Mouse (Mus musculus): ENCODE measurements around the gene Rhoh. TPM values are rescaled to one million over a fixed set of nuclear protein-coding genes. Genes with fewer than 3 reads are reported as not detected.

Rhoh gene
- polyA plus RNA-seq, 1 experiment from 2014 or later = 1.8 TPM

- Histone ChIP-seq H3K9me3 (replicated peaks) (no peaks in the 10 kb centered on the region), H3K4me3 (replicated peaks) (no peak overlapping the region), H3K4me2 (replicated peaks) (no peak overlapping the region), H3K9ac (no peak overlapping the region), H3K36me3 (no peaks in the 10 kb centered on the region), H3K27ac (replicated peaks) (no peak overlapping the region), H3K27me3 (no peaks in the 10 kb centered on the region), H3K4me1 (no peaks in the 10 kb centered on the region)
- ATAC-seq (ENCODE audit: insufficient number of reproducible peaks, low FRiP score, low TSS enrichment, low read depth) = no peak
- 91% methylated on average over 9 of the region's 9 CpGs for WGBS
These were observed 52.1 kb downstream of the Rhoh start for GRCm38 (mm10) chr5:65913126-65913525.

GRCm38 (mm10) chr5:65914342-65914741, 53.3 kb downstream of the Rhoh start:
- H3K9me3 ChIP-seq (replicated peaks) = no peaks in the 10 kb centered on the region
- H3K27me3 ChIP-seq = no peaks in the 10 kb centered on the region
- ATAC-seq (ENCODE audit: insufficient number of reproducible peaks, low FRiP score, low TSS enrichment, low read depth) = no peak
- H3K4me3 ChIP-seq (replicated peaks) = no peak overlapping the region
- no peaks in the 10 kb centered on the region for H3K36me3 ChIP-seq
- H3K4me2 ChIP-seq (replicated peaks) = no peak overlapping the region
- no peak overlapping the region for H3K27ac ChIP-seq (replicated peaks)
- H3K9ac ChIP-seq = no peak overlapping the region
- H3K4me1 ChIP-seq = no peaks in the 10 kb centered on the region
- WGBS = 87% methylated on average over 7 of the region's 7 CpGs

GRCm38 (mm10) chr5:65916930-65917329, 55.9 kb downstream of the Rhoh start:
- Histone ChIP-seq H3K9ac (no peak overlapping the region), H3K4me1 (no peaks in the 10 kb centered on the region), H3K4me3 (replicated peaks) (no peak overlapping the region), H3K9me3 (replicated peaks) (no peaks in the 10 kb centered on the region), H3K27me3 (no peaks in the 10 kb centered on the region), H3K27ac (replicated peaks) (no peak overlapping the region), H3K36me3 (no peaks in the 10 kb centered on the region), H3K4me2 (replicated peaks) (no peak overlapping the region)
- 85% methylated on average over 5 of the region's 5 CpGs for WGBS
- no peak for ATAC-seq (ENCODE audit: insufficient number of reproducible peaks, low FRiP score, low TSS enrichment, low read depth)

- H3K36me3 ChIP-seq = no peaks in the 10 kb centered on the region
- WGBS = 72% methylated on average over 3 of the region's 3 CpGs
- H3K4me1 ChIP-seq = no peaks in the 10 kb centered on the region
- no peak overlapping the region for H3K9ac ChIP-seq
- no peaks in the 10 kb centered on the region for H3K9me3 ChIP-seq (replicated peaks)
- no peaks in the 10 kb centered on the region for H3K27me3 ChIP-seq
- no peak overlapping the region for H3K27ac ChIP-seq (replicated peaks)
- H3K4me3 ChIP-seq (replicated peaks) = no peak overlapping the region
- ATAC-seq (ENCODE audit: insufficient number of reproducible peaks, low FRiP score, low TSS enrichment, low read depth) = no peak
- H3K4me2 ChIP-seq (replicated peaks) = no peak overlapping the region
These were observed 57.6 kb downstream of the Rhoh start for GRCm38 (mm10) chr5:65918601-65919000.

GRCm38 (mm10) chr5:65919326-65919725, 58.3 kb downstream of the Rhoh start:
- Histone ChIP-seq H3K4me3 (replicated peaks) (no peak overlapping the region), H3K4me1 (no peaks in the 10 kb centered on the region), H3K36me3 (no peaks in the 10 kb centered on the region), H3K27me3 (no peaks in the 10 kb centered on the region), H3K9me3 (replicated peaks) (no peaks in the 10 kb centered on the region), H3K27ac (replicated peaks) (no peak overlapping the region), H3K9ac (no peak overlapping the region), H3K4me2 (replicated peaks) (no peak overlapping the region)
- ATAC-seq (ENCODE audit: insufficient number of reproducible peaks, low FRiP score, low TSS enrichment, low read depth) = no peak
- WGBS = 72% methylated on average over 12 of the region's 12 CpGs

- Histone ChIP-seq H3K4me3 (replicated peaks) (no peak overlapping the region), H3K9ac (no peak overlapping the region), H3K27me3 (no peaks in the 10 kb centered on the region), H3K27ac (replicated peaks) (no peak overlapping the region), H3K4me1 (no peaks in the 10 kb centered on the region), H3K9me3 (replicated peaks) (no peaks in the 10 kb centered on the region), H3K4me2 (replicated peaks) (no peak overlapping the region), H3K36me3 (no peaks in the 10 kb centered on the region)
- 92% methylated on average over 3 of the region's 3 CpGs for WGBS
- no peak for ATAC-seq (ENCODE audit: insufficient number of reproducible peaks, low FRiP score, low TSS enrichment, low read depth)
These were observed 58.9 kb downstream of the Rhoh start for GRCm38 (mm10) chr5:65919904-65920303.

- no peak overlapping the region for H3K4me3 ChIP-seq (replicated peaks)
- no peaks in the 10 kb centered on the region for H3K36me3 ChIP-seq
- no peaks in the 10 kb centered on the region for H3K9me3 ChIP-seq (replicated peaks)
- no peaks in the 10 kb centered on the region for H3K27me3 ChIP-seq
- 72% methylated on average over 12 of the region's 12 CpGs for WGBS
- no peaks in the 10 kb centered on the region for H3K4me1 ChIP-seq
- no peak overlapping the region for H3K27ac ChIP-seq (replicated peaks)
- no peak overlapping the region for H3K9ac ChIP-seq
- no peak for ATAC-seq (ENCODE audit: insufficient number of reproducible peaks, low FRiP score, low TSS enrichment, low read depth)
- no peak overlapping the region for H3K4me2 ChIP-seq (replicated peaks)
These were observed 59.9 kb downstream of the Rhoh start for GRCm38 (mm10) chr5:65920701-65921426.

GRCm38 (mm10) chr5:65921477-65922138, 60.6 kb downstream of the Rhoh start:
- H3K9me3 ChIP-seq (replicated peaks) = no peaks in the 10 kb centered on the region
- WGBS = 76% methylated on average over 9 of the region's 9 CpGs
- no peak overlapping the region for H3K4me2 ChIP-seq (replicated peaks)
- H3K27ac ChIP-seq (replicated peaks) = no peak overlapping the region
- H3K4me1 ChIP-seq = no peaks in the 10 kb centered on the region
- no peak for ATAC-seq (ENCODE audit: insufficient number of reproducible peaks, low FRiP score, low TSS enrichment, low read depth)
- H3K9ac ChIP-seq = no peak overlapping the region
- no peaks in the 10 kb centered on the region for H3K27me3 ChIP-seq
- no peaks in the 10 kb centered on the region for H3K36me3 ChIP-seq
- no peak overlapping the region for H3K4me3 ChIP-seq (replicated peaks)

GRCm38 (mm10) chr5:65926666-65927065, 65.7 kb downstream of the Rhoh start:
- H3K4me3 ChIP-seq (replicated peaks) = no peak overlapping the region
- WGBS = 74% methylated on average over 6 of the region's 6 CpGs
- no peaks in the 10 kb centered on the region for H3K9me3 ChIP-seq (replicated peaks)
- no peaks in the 10 kb centered on the region for H3K27me3 ChIP-seq
- no peaks in the 10 kb centered on the region for H3K4me1 ChIP-seq
- no peak overlapping the region for H3K27ac ChIP-seq (replicated peaks)
- no peak overlapping the region for H3K4me2 ChIP-seq (replicated peaks)
- no peak for ATAC-seq (ENCODE audit: insufficient number of reproducible peaks, low FRiP score, low TSS enrichment, low read depth)
- no peak overlapping the region for H3K9ac ChIP-seq
- H3K36me3 ChIP-seq = no peaks in the 10 kb centered on the region

- Histone ChIP-seq H3K9ac (no peak overlapping the region), H3K36me3 (no peaks in the 10 kb centered on the region), H3K27ac (replicated peaks) (no peak overlapping the region), H3K4me1 (no peaks in the 10 kb centered on the region), H3K4me2 (replicated peaks) (no peak overlapping the region), H3K9me3 (replicated peaks) (no peaks in the 10 kb centered on the region), H3K27me3 (no peaks in the 10 kb centered on the region), H3K4me3 (replicated peaks) (no peak overlapping the region)
- 57% methylated on average over 7 of the region's 7 CpGs for WGBS
- ATAC-seq (ENCODE audit: insufficient number of reproducible peaks, low FRiP score, low TSS enrichment, low read depth) = no peak
These were observed 68.1 kb downstream of the Rhoh start for GRCm38 (mm10) chr5:65929162-65929561.

- Histone ChIP-seq H3K27ac (replicated peaks) (no peak overlapping the region), H3K4me3 (replicated peaks) (no peak overlapping the region), H3K9me3 (replicated peaks) (no peaks in the 10 kb centered on the region), H3K9ac (no peak overlapping the region), H3K27me3 (no peaks in the 10 kb centered on the region), H3K36me3 (no peaks in the 10 kb centered on the region), H3K4me2 (replicated peaks) (no peak overlapping the region), H3K4me1 (no peaks in the 10 kb centered on the region)
- no peak for ATAC-seq (ENCODE audit: insufficient number of reproducible peaks, low FRiP score, low TSS enrichment, low read depth)
- WGBS = 69% methylated on average over 4 of the region's 4 CpGs
These were observed 69.2 kb downstream of the Rhoh start for GRCm38 (mm10) chr5:65930171-65930570.

GRCm38 (mm10) chr5:65933258-65933657, 72.2 kb downstream of the Rhoh start:
- Histone ChIP-seq H3K27me3 (no peaks in the 10 kb centered on the region), H3K36me3 (no peaks in the 10 kb centered on the region), H3K4me3 (replicated peaks) (no peak overlapping the region), H3K27ac (replicated peaks) (no peak overlapping the region), H3K9me3 (replicated peaks) (no peaks in the 10 kb centered on the region), H3K9ac (no peak overlapping the region), H3K4me1 (no peaks in the 10 kb centered on the region), H3K4me2 (replicated peaks) (no peak overlapping the region)
- ATAC-seq (ENCODE audit: insufficient number of reproducible peaks, low FRiP score, low TSS enrichment, low read depth) = no peak
- 87% methylated on average over 4 of the region's 4 CpGs for WGBS

Data from embryonic facial prominence, embryonic 15.5 days (tissue).